Mouse (Mus musculus) spleen, adult 2 months (tissue): Measurements from ENCODE around the gene Frat2.

ENCODE experiments used
- CTCF ChIP-seq: fragments of 200-500 bp; IDR thresholded peaks from 2 replicates; pipeline ENCODE4 v1.5.1; 2011; ENCODE audit warnings: mild to moderate bottlenecking, inconsistent platforms; ENCODE audit not compliant: insufficient read depth, insufficient read length, insufficient replicate concordance; ENCODE audit errors: extremely low read depth
- POLR2A ChIP-seq: fragments of 200-500 bp; IDR thresholded peaks from 2 replicates; pipeline ENCODE4 v1.6.1; 2011; ENCODE audit warnings: low read depth, low read length, inconsistent platforms

DNA sequence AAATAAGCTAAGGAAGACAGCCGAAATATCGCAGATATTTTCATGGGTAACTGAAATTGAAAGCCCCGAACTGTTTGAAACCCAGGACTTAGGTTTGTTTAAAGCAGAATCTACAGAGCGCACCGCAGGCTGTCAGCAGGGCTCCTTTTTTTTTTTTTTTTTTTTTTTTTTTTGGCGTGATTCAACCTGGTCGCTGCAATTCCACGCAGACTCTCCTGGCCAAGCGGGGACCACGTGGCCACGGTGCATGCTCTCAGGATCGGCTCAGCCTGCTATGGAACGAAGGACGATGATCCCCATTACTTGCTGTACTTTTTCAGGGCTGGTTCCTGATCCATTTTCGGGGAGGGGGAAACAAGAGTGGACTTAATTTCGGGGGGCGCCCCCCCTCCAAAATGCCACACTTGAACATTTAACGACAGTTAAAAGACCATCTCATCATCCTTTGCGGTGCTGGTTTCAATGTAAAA, 16.8 kb downstream of the Frat2 start:
- no peak for TF ChIP-seq POLR2A
- no peak for TF ChIP-seq CTCF
